Mouse (Mus musculus) heart, embryonic 12.5 days (tissue): Measurements from ENCODE around the gene Ppp1r36. TPM values are rescaled to one million over a fixed set of nuclear protein-coding genes. Genes with fewer than 3 reads are reported as not detected.
"Not testable (repeated sequence)": the region's sequence is repeated elsewhere in the genome, so short reads cannot be mapped to it uniquely, and the experiment has no call there.

Experiments used
- ATAC-seq: fragments of 200-750 bp; cut with Nextera tagmentation; 2 replicates; pipeline ENCODE4 v1.8.0; 2017; ENCODE audit warnings: moderate TSS enrichment, moderate library complexity; ENCODE audit not compliant: insufficient number of reproducible peaks, low FRiP score
- H3K27ac ChIP-seq: fragments of 300-500 bp; sonication (generic); 2 replicates; pipeline ENCODE4 v1.5.1; 2016; ENCODE audit warnings: mild to moderate bottlenecking, moderate library complexity; ENCODE audit not compliant: poor library complexity, severe bottlenecking
- H3K27me3 ChIP-seq: fragments of 300-500 bp; sonication (generic); replicated peaks from 2 replicates; pipeline ENCODE4 v1.6.1; 2016; ENCODE audit warnings: mild to moderate bottlenecking, moderate library complexity
- H3K36me3 ChIP-seq: fragments of 300-500 bp; sonication (generic); 2 replicates; pipeline ENCODE4 v1.6.1; 2016; ENCODE audit warnings: mild to moderate bottlenecking, moderate library complexity
- H3K4me1 ChIP-seq: fragments of 300-500 bp; sonication (generic); replicated peaks from 2 replicates; pipeline ENCODE4 v1.6.1; 2016; ENCODE audit warnings: mild to moderate bottlenecking
- H3K4me2 ChIP-seq: fragments of 300-500 bp; sonication (generic); 2 replicates; pipeline ENCODE4 v1.6.1; 2016; ENCODE audit warnings: mild to moderate bottlenecking, moderate library complexity
- H3K4me3 ChIP-seq: fragments of 300-500 bp; sonication (generic); 2 replicates; pipeline ENCODE4 v1.5.1; 2016; ENCODE audit warnings: mild to moderate bottlenecking
- H3K9ac ChIP-seq: fragments of 300-500 bp; sonication (generic); 2 replicates; pipeline ENCODE4 v1.6.1; 2016; ENCODE audit warnings: mild to moderate bottlenecking, moderate library complexity
- H3K9me3 ChIP-seq: fragments of 300-500 bp; sonication (generic); replicated peaks from 2 replicates; pipeline ENCODE4 v1.6.1; 2016; ENCODE audit warnings: mild to moderate bottlenecking, moderate library complexity
- WGBS: fragments of 180-500 bp; shearing (Covaris S2); methylation state at CpG from one replicate; pipeline ENCODE4 v1.1.7; 2016; 5-methylcytosine and 5-hydroxymethylcytosine counted together
- polyA plus RNA-seq: library from polyadenylated mRNA; unstranded; fragments of >200 nt; fragmentation: Nextera tagmentation; extraction: Ambion mirVana; gene quantifications from 2 replicates; pipeline ENCODE4 v1.2.1, GENCODE M21; 2016

Ppp1r36 gene
- polyA plus RNA-seq, 1 experiment from 2014 or later: 2.8 TPM

GRCm38 (mm10) chr12:76446201-76446600, 28.9 kb downstream of the Ppp1r36 start:
- 93% methylated on average over 11 of the region's 11 CpGs for WGBS
- Histone ChIP-seq H3K27ac (no peak overlapping the region), H3K4me2 (no peak overlapping the region), H3K4me1 (peaks cover 10% of the 10 kb centered on the region; the same call in 1 of the 2 replicates), H3K9ac (no peak overlapping the region), H3K4me3 (no peak overlapping the region), H3K36me3 (no peaks in the 10 kb centered on the region), H3K9me3 (no peaks in the 10 kb centered on the region), H3K27me3 (no peaks in the 10 kb centered on the region)
- no peak for ATAC-seq

GRCm38 (mm10) chr12:76448127-76448526, 30.8 kb downstream of the Ppp1r36 start:
- no peaks in the 10 kb centered on the region for H3K36me3 ChIP-seq
- no peak for ATAC-seq
- H3K27ac ChIP-seq: peak overlapping the region; percentile 73
- H3K9me3 ChIP-seq: no peaks in the 10 kb centered on the region
- no peaks in the 10 kb centered on the region for H3K27me3 ChIP-seq
- WGBS: 48% methylated on average over 6 of the region's 6 CpGs
- H3K9ac ChIP-seq: peak overlapping the region; percentile 61
- H3K4me3 ChIP-seq: peak overlapping the region; percentile 8; the same call in 1 of the 2 replicates
- peak overlapping the region; percentile 53 for H3K4me2 ChIP-seq
- peaks cover 10% of the 10 kb centered on the region; the same call in 1 of the 2 replicates for H3K4me1 ChIP-seq

GRCm38 (mm10) chr12:76452203-76452602, 34.9 kb downstream of the Ppp1r36 start:
- Histone ChIP-seq H3K9ac (no peak overlapping the region), H3K36me3 (no peaks in the 10 kb centered on the region), H3K27me3 (no peaks in the 10 kb centered on the region), H3K9me3 (no peaks in the 10 kb centered on the region), H3K4me3 (no peak overlapping the region), H3K4me2 (no peak overlapping the region), H3K4me1 (peaks cover 6% of the 10 kb centered on the region; the same call in 1 of the 2 replicates), H3K27ac (no peak overlapping the region)
- WGBS: 61% methylated on average over 2 of the region's 2 CpGs
- ATAC-seq: no peak

GRCm38 (mm10) chr12:76458445-76458844, 41.1 kb downstream of the Ppp1r36 start:
- H3K27me3 ChIP-seq, H3K4me1 ChIP-seq, H3K4me2 ChIP-seq, ATAC-seq, H3K4me3 ChIP-seq, H3K9ac ChIP-seq, H3K36me3 ChIP-seq, H3K9me3 ChIP-seq: not testable (repeated sequence)
- peak overlapping the region; percentile 35; the same call in 1 of the 2 replicates for H3K27ac ChIP-seq
- 82% methylated on average over 4 of the region's 4 CpGs for WGBS

- WGBS: 33% methylated on average over 4 of the region's 4 CpGs
- Histone ChIP-seq H3K27me3 (no peaks in the 10 kb centered on the region), H3K4me1 (peaks cover 9% of the 10 kb centered on the region), H3K9me3 (no peaks in the 10 kb centered on the region), H3K4me3 (no peak overlapping the region), H3K9ac (no peak overlapping the region), H3K36me3 (no peaks in the 10 kb centered on the region), H3K27ac (peak overlapping the region; percentile 35; the same call in 1 of the 2 replicates), H3K4me2 (no peak overlapping the region)
- peak; percentile 45; the same call in 1 of the 2 replicates for ATAC-seq
Measured at GRCm38 (mm10) chr12:76459032-76459431, 41.7 kb downstream of the Ppp1r36 start.

- Histone ChIP-seq H3K4me2 (no peak overlapping the region), H3K9ac (no peak overlapping the region), H3K4me1 (peaks cover 21% of the 10 kb centered on the region), H3K27me3 (no peaks in the 10 kb centered on the region), H3K4me3 (no peak overlapping the region), H3K27ac (no peak overlapping the region), H3K36me3 (no peaks in the 10 kb centered on the region), H3K9me3 (no peaks in the 10 kb centered on the region)
- WGBS: 87% methylated on average over 9 of the region's 9 CpGs
- no peak for ATAC-seq
Measured at GRCm38 (mm10) chr12:76463391-76463790, 46.1 kb downstream of the Ppp1r36 start.

DNA sequence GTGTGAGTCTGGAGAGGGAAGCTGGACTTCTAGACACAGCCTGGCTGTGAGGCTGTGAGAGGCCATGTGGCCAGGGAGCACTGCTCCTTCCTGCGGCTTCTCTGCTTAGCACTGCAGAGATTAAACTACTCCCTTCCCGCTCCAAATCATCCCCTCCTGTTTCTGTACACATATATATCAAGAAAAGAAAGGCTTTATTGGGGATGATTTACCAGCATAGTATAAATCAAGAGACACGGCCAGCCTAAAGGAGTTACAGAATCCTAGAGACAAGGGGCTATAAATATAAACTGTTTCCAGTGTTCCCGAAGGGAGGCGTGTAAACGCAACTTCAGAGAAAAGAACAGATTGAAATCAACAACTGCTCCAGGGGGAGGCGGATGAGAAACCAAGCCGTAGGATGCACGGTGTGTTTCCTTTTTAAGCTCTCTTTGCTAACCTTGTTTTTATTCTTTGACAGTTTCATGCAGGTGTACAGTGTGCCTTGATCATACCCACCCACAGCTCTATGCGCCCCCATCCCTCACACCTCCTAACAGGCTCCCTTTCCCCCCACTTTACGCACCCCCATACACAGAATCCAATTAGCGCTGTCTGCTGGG, 47.4 kb downstream of the Ppp1r36 start:
- no peak for ATAC-seq
- H3K4me3 ChIP-seq: no peak overlapping the region
- H3K4me2 ChIP-seq: no peak overlapping the region
- no peaks in the 10 kb centered on the region for H3K9me3 ChIP-seq
- 57% methylated on average over 12 of the region's 12 CpGs for WGBS
- H3K9ac ChIP-seq: peak overlapping the region; percentile 15; the same call in 1 of the 2 replicates
- no peaks in the 10 kb centered on the region for H3K36me3 ChIP-seq
- no peaks in the 10 kb centered on the region for H3K27me3 ChIP-seq
- H3K27ac ChIP-seq: no peak overlapping the region
- H3K4me1 ChIP-seq: 0 out of 2 replicates have a peak, but pooled peaks cover 14% of the 10 kb centered on the region

DNA sequence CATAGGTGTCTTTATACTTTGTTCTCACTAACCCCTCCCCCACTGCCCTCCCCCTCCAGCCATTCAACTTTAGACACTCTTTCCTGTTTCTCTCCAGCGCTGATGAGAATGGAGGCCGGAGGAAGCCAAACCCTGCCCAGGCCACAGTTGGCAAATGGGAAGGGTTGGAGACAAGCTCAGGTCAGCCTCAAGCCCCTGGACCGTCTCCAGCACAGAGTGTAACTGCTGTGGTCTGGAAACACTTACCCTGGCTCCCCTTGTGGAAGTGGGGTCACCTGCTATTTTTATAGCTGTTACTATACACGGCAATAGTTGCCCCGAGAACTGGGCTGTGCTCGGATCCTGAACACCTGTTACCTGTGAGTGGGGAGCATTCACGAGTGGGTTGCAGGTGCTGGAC, 49.3 kb downstream of the Ppp1r36 start:
- Histone ChIP-seq H3K36me3 (no peaks in the 10 kb centered on the region), H3K9me3 (no peaks in the 10 kb centered on the region), H3K4me2 (no peak overlapping the region), H3K4me3 (no peak overlapping the region), H3K27me3 (no peaks in the 10 kb centered on the region), H3K4me1 (0 out of 2 replicates have a peak, but pooled peaks cover 14% of the 10 kb centered on the region), H3K9ac (no peak overlapping the region), H3K27ac (no peak overlapping the region)
- ATAC-seq: no peak
- WGBS: 67% methylated on average over 7 of the region's 7 CpGs

GRCm38 (mm10) chr12:76467256-76467655, 49.9 kb downstream of the Ppp1r36 start:
- Histone ChIP-seq H3K4me3 (no peak overlapping the region), H3K4me1 (0 out of 2 replicates have a peak, but pooled peaks cover 14% of the 10 kb centered on the region), H3K9ac (no peak overlapping the region), H3K27me3 (no peaks in the 10 kb centered on the region), H3K9me3 (no peaks in the 10 kb centered on the region), H3K4me2 (no peak overlapping the region), H3K36me3 (no peaks in the 10 kb centered on the region), H3K27ac (no peak overlapping the region)
- 48% methylated on average over 7 of the region's 7 CpGs for WGBS
- ATAC-seq: no peak

DNA sequence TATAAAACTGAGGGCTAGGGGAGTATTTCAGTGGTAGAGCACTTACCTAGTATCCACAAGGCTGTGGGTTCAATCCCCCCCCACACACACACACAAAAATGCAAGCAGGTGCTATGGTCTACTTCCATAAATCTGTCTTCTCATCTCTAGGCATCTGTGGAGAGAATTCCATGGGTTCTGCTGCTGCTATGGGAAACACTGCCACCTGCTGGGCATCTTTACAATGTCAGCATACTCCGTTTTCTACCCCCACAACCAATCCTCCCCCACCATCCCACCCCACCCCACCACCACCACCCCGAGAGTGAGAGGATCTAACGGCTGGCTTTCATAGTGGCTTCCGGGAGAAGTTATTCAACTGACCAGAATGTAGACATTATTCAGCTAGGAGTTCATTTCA, 54.7 kb downstream of the Ppp1r36 start:
- Histone ChIP-seq H3K4me1 (0 out of 2 replicates have a peak, but pooled peaks cover 4% of the 10 kb centered on the region), H3K27ac (no peak overlapping the region), H3K27me3 (no peaks in the 10 kb centered on the region), H3K9ac (no peak overlapping the region), H3K4me2 (no peak overlapping the region), H3K36me3 (no peaks in the 10 kb centered on the region), H3K4me3 (no peak overlapping the region), H3K9me3 (no peaks in the 10 kb centered on the region)
- ATAC-seq: no peak
- 7% methylated on average over 4 of the region's 4 CpGs for WGBS

GRCm38 (mm10) chr12:76473562-76474245, 56.4 kb downstream of the Ppp1r36 start:
- Histone ChIP-seq H3K36me3 (no peaks in the 10 kb centered on the region), H3K9me3 (no peaks in the 10 kb centered on the region), H3K4me2 (no peak overlapping the region), H3K27me3 (no peaks in the 10 kb centered on the region), H3K4me3 (no peak overlapping the region), H3K4me1 (peaks cover 8% of the 10 kb centered on the region), H3K27ac (no peak overlapping the region), H3K9ac (no peak overlapping the region)
- ATAC-seq: no peak
- 67% methylated on average over 10 of the region's 10 CpGs for WGBS
